Mouse (Mus musculus) ES-Bruce4 (cell line): ENCODE measurements around the gene Lrmda.

Source experiments
- CTCF ChIP-seq: IDR thresholded peaks from one replicate; pipeline ENCODE4 v1.8.1; 2011; ENCODE audit warnings: low read depth, low read length
- EP300 ChIP-seq: IDR thresholded peaks from 2 replicates; pipeline ENCODE4 v1.6.1; 2011; ENCODE audit warnings: low read depth, low read length; ENCODE audit not compliant: insufficient read depth

GRCm38 (mm10) chr14:21985981-21986732, 33.4 kb upstream of the Lrmda start:
- peak; percentile 41 for TF ChIP-seq CTCF
- no peak for TF ChIP-seq EP300
